Mouse (Mus musculus) megakaryocyte-erythroid progenitor cell, adult 5-6 weeks (primary cell): Measurements from ENCODE around the gene Dctn2. TPM values are rescaled to one million over a fixed set of nuclear protein-coding genes. Genes with fewer than 3 reads are reported as not detected.

Source experiments
- ATAC-seq: replicated peaks from 2 replicates; pipeline ENCODE4 v1.8.0; 2016; ENCODE audit warnings: mild to moderate bottlenecking, inconsistent platforms; ENCODE audit not compliant: severe bottlenecking, poor library complexity, low FRiP score, low TSS enrichment
- total RNA-seq, 2 experiments: library from RNA; stranded (forward) in 1 of 2; stranded (reverse) in 1 of 2; fragments of 200-1000, 215-1000 nt in 1 of 2; fragments of >200 nt in 1 of 2; fragmentation: Nextera tagmentation in 1 of 2; gene quantifications; 2 replicates each; pipeline ENCODE4 v1.2.3; 2014 to 2017

Dctn2 gene
- total RNA-seq, 2 experiments from 2014 or later: 123 to 124 TPM

DNA sequence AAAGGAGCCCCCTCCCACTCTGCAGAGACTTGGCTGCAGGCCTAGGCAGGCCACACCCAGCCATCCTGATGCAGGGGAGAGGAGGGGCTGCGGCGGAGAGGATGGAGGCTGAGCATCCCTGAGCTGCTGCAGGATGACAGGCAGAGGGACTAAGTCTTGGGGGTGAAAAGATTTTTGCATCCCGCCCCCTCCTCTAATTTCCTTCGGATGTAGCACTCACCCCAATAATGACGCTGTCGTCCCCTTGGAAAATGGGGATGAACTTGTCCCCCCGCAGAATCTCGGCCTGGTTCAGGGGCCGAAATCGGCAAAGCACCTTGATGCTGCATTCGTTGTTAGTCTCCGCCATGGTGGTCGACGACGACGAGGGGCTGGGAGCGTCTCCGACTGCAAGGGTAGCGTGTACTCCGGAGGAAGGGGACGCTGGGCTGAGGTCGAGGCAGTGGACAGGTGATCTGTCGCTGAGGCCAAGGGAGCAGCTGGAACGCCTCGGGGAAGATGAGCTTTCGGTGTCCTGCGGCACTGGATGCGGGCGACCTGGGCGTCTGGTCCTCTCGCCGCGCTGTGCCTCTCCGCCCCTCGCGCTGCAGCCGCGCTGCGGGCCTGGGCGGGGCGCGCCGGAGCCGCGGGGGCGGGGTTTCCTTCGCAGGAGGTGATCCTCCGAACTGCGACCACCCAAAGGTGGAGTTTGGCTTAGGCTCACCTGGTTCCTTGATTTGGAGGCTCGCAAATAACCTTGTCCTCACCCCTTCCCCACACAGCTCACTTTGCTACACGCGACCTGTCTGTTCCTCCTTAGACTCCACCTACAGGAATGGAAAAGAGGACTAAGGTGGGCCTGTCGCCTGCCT, 3.4 kb upstream of the Dctn2 start, which contains the start of gene Kif5a:
Gene Kif5a, minus strand, starts transcription at position 801 of the 851 bp plus-strand sequence.
- ATAC-seq: 0 out of 2 replicates have a peak, but pooled peaks have one; percentile 19

DNA sequence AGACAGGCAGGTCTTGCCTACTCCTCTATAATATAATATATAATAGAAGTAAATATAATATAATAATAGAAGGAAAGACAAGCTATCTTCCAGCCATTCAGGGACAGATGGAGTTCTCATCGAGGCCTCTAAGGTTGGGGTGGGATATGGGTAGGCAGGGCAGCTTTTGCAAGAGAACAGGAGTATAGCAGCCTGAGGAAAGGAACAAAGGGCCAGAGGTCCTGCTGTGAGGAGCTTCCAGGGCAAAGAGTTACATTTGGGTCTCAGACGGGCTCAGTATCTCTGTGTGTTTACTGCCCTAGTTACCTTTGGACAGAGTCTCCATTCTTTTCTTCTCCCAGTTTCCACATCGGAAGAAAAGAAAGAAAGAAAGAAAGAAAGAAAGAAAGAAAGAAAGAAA, 2.5 kb upstream of the Dctn2 start:
- no peak for ATAC-seq

DNA sequence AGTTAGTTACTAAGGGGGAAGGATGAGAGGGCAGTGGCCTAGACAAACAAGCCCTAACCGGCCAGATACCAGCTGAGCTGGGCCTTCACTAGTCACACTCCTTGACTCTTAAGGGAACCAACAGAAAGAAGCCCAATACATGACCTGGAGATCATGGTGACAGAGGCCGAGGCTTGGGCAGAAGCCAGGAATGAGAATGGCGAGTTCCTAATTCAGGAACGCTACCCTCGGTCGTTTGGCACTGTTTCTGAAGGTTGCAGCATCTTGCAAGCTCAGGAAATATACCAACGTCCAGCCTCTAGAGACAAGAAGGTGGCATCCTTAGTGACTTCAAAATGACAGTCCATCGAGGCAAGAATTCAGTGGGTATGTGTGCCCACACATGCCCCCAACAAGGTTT, 1.8 kb upstream of the Dctn2 start:
- ATAC-seq: no peak

DNA sequence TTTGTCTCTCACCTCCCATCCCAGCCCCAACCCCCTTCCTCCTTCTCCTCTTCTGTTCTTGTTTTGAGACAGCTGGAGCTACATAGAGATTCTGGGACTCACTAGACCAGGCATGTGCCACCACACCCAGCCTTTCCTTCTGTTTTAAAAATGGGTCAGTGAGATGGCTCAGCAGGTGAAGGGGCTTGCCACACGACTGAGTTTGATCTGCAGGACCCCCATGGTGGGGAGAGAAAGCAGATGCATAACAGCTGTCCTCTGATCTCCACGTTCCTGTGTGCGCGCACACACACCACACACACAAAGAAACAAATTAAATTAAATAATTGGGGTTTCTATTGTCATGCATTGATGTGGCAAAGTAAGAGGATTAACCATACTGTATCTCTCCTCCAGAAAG, 1.2 kb upstream of the Dctn2 start:
- ATAC-seq: no peak

DNA sequence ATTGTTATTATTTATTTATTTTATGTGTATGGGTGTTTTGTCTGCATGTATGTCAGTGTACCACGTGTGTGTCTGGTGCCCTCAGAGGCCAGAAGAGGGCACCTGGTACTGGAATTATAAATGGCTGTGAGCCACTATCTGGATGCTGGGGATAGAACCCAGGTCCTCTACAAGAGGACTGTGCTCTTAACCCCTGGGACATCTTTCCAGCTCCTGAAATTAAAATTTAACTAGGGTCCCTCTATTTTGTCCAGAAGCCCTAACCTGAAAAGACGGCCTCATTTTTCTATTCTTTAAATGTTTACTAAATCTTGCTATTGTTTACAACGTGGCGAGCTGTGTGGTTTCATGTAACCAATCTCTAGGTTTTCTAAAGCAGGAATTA, 449 bp upstream of the Dctn2 start:
- ATAC-seq: peak; percentile 48

DNA sequence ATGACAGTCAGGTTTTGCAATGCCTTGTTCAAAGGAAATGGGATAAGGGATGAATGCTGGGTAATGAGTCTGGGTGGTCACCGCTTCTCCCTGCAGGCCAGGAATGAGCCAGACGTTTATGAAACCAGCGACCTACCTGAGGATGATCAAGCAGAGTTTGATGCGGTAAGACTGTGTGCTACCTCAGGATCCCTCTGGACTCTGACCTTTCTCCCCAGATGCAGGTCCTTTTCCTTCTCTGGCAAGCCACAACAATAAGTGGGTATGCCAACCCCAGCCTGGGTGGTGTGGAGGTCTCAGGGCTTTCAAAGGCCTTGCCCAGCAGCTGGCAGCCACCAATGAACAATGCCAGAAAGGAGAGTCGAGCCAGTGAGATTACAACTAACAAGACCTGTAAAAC, 1.1 kb downstream of the Dctn2 start:
- ATAC-seq: no peak

DNA sequence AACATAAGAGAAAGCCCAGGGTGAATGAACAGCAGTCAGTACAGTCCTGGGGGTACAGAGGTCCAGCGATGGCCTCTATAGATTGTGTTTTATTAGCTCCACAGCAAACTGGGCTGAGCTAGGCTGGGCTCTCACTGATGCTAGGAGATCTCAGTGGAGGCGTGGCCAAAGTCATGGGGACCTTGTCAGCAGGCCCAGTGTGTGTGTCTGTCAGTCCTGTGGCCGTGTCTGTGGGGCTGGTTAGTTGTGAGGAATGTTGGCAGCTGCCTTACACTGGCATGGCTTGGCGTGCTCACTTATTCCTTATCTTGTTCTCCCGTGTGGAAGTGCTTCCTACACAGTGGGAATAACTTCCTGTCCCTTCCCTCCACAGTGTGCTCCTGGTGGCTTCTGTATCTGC, 2.2 kb downstream of the Dctn2 start:
- 0 out of 2 replicates have a peak, but pooled peaks have one; percentile 24 for ATAC-seq

DNA sequence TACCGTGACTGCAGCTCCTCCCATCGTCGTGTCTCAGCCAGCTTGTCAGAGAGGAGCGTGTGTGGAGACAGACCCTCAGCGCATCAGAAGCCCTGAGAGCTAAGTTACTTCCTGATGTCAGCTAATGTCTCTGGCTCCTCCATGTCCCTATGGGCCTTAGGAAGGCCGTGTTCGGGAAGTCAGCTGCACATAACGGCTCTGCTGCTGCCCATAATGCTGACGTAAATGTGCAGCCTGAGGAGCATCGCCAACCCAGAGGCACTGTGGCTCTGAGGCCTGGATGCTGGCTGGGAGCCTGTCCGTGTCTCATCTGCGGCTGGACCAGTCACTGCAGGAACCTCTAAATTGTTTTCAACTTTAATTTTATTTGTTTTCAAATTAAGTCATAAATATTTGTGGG, 2.9 kb downstream of the Dctn2 start:
- no peak for ATAC-seq

DNA sequence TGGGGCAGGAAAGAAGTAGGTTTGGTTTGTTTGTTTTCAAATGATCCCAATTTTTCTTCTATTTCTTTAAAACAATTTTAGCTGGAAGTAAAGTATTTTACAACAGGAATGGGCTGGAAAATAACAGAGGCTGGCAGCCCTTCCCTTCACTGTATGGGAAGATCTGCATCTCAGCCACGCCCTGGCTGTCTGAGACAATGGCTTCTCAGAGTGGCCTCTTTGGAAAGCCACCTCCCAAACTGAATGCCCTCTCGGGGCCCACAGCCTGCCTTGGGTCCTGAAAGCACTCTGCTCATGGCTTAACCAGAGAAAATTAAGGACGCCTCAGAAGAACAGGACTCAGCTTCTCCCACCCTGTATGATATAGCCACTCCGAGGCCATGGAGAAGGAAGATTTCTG, 3.7 kb downstream of the Dctn2 start:
- ATAC-seq: no peak

DNA sequence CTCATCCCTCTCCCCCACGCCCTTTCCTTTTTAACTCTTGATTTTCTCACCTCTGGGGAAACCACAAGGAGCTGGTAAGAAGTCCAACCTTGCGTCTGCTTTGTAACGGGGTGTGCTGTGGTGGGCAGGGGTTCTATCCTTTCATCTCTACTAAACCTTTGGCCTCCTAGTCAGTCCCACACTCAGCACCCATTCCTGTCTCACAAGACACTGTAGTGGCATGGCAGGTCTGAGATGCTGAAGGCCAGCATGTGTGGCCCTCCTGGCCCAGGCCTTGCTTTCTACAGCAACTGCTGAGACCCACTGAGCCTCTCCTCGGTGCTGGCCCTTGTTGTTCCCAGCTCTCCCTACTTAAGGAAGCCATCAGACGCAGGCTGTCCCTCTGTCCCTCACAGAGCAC, 6.2 kb downstream of the Dctn2 start:
- no peak for ATAC-seq

DNA sequence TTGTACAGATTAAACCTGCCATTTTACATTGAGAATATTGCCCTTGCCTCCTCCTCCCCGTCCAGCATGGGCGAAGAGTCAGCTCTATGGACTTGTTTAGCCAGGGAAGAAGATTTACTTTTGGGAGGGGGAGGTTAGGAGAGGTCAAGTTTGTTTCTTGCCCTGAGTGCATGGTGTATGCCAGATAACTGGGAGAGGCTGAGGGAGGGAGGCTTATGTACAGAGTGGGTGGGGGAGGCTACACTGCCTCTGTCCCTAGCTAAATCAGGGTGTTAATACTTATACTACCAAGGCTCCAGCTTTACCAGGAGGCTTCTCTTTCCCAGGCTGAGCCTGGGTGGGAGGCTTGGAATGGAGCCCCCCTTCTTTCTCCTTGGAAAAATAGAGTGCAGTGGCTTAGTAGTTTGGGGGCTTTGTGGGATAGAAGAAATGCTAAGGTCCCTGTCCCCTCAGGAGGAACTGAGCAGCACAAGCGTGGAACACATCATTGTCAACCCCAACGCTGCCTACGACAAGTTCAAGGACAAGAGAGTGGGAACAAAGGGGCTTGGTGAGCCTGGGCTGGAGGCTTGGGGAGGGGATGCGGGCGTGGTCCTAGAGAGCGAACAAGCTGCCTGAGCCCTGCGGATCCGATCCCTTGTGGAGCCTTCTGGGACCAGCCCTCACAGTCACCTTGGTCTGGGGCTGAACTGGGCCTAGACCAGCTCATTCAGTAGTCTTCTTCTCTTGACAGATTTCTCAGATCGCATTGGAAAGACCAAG, 8.3 kb downstream of the Dctn2 start:
- no peak for ATAC-seq

DNA sequence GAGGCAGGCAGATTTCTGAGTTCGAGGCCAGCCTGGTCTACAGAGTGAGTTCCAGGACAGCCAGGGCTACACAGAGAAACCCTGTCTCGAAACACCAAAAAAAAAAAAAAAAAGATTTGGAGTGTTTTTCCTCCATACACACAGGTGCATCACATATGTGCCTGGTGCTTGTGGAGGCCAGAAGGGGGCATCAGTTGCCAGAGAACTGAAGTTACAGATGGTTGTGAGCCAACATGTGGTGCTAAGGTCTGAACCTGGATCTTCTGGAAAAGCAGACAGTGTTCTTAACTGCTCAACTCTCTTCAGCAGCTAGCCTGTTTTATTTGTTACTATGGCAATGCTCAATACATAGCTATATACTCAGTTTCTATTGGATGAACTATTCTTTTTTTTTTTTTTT, 13.6 kb downstream of the Dctn2 start:
- ATAC-seq: no peak

DNA sequence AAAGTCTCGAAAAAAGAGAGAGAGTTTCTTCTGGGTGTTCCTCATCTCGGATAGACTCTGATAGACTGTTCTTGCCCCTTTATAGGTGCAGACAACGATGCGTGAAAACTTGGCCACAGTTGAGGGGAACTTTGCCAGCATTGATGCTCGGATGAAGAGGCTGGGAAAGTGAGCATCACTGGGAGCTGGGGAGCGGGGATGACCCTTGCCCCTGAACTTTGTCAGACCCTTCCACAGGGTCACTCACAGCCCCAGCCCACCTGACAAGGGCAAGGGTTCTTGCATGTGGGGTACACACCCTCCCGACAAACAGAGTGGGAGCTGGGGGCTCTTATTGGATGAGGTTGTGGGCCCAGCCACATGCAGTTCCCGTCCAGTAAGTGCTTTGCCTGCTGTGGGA, 15.1 kb downstream of the Dctn2 start:
- ATAC-seq: no peak

DNA sequence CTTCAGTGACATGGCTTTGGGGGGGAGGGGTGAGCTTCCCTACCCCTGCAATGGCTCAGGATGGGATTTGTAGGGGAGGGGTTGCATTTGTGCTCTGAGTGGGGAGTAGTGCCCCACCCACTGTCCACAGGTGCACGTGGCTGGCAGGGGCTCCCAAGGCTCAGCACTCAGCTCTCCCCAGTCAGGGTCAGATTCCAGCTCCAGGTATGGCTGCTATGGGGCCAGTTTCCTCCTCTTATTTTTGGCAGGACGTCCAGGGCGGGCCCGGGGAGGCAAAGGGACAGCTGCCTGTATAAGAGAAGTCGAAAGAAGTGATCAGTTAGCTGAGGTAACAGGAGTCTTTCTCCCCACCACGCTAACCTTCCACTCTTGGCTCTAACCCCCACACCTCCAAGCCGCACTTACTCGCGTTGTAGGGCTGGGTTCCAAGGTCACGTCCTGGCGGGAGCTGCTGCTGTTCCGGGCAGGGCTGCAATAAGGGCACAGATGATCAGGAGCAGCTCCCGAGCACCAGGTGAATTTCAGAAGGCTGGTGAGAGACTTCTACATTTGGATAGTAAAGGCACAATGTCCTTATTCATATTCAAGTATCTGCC, 16.6 kb downstream of the Dctn2 start:
- ATAC-seq: no peak

DNA sequence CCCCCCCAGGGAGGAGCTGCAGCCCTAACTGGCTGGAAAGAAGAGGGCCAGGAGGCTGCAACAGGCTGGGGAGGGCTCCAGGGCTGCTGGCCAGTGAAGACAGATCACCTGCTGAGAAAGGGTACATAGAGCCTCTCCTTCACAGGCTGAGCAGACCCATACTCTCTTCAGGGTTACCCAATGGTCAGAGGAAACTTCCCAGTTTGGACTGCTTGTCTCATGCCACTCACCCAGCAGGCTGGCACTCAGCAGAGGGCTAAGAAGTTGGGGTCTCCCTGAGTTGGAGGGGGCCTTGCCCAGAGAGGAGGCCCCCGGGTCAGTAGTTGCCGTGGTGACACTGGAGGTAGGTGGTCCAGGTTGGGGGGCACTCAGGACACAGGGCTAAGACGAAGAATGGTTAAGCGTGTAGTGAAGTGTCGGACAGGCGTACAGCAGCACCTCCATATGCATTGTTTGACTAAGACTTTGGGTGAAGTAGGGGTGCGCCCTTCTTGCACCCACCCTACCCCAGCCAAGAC, 18.0 kb downstream of the Dctn2 start:
- ATAC-seq: no peak

DNA sequence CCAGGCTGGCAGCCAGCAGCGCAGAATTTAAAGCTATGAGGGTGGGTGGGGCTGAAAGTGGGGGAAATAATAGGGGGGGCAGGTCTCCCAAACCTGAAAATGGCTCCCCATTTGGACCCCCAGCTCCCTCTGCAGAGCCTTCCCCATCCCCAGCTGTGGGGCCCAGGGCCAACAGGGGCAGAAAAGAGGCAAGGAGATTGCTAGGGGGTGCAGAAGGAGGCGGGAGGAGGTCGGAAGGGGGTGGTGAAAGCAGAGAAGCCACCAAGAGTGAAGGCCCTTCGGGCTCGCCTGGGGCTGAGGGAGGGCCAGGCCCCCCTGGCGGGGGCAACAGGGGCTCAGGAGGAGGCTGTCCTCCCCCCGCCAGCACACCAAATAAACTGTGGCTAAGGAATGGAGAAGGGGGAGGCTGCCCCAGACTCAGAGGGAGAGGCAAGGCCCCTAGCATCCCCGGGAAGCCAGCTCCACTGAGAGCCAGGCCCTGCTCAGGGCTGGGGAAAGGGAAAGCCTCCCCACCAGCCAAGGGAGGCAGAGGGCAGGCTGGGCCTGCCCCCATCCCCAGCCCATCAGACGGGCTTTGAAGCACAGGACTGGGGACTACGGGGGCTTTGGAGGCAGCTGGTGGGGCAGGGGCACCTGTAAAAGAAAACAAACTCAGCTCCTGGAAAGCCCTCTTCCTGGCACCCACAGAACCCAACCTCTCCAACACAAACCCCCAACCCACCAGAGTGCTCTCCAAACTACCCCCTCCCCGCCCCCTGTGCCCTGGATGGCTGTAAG, 18.7 kb downstream of the Dctn2 start:
- ATAC-seq: no peak

DNA sequence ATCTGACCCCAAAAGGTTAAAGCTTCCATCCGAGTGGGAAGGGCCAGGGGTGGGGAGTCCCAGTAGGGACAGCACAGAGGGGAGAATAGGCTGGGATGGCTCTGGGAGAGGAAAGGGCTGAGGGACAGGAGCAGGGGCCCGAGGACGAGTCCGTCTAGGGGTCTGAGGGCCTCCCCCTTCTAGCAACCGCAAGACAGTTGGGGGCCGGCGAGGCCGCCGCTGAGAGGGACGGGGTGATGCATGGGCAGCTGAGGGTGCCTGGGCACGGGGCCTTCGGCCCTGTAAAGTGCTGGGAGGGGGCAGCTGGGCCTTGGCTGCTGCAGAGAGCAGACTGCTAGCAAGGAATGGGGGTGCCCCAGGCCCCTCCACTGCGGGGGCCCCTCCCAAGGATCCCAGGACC, 19.5 kb downstream of the Dctn2 start:
- ATAC-seq: no peak

DNA sequence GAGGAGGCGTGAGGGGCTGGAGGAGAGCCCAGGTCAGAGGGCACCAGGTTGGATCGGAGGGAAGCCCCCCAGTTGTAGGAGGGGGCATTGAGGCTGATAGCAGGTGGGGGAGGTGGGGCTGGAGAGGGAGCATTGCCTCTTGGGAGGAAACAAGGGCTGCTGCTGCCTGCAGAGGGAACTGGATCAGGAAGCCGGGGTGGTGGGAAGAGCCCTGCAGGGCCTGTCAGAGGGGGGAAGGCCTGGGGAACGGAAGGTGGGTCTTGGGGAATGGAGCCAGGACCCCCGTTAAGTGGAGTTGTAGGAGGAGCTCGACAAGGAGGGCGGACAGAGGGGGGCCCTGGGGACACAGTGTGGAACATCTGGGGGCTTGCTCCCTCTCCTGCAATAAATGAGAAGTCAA, 20.0 kb downstream of the Dctn2 start:
- ATAC-seq: no peak

DNA sequence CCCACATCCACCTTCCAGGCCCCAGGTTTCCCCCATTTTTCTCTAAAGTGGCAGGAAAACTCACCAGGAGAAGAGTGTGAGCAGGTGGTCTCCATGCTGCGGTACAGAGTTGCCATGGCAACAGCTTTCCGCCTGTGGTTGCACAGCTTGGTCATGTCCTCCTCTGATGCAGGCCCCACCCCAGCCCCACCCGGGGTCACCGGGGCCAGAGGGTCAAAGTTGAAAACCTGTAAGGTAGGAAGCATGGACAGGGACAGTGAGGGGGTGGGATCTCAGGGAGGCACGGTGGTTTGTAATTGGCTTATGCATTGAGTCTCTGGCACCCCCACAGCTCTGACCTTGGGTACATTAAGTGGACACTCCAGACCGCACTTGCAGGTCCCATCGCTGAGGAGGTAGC, 20.6 kb downstream of the Dctn2 start:
- ATAC-seq: no peak
